Comparison of ENCODE assay signal across 8 mouse cellular contexts in the genomic region with DNA sequence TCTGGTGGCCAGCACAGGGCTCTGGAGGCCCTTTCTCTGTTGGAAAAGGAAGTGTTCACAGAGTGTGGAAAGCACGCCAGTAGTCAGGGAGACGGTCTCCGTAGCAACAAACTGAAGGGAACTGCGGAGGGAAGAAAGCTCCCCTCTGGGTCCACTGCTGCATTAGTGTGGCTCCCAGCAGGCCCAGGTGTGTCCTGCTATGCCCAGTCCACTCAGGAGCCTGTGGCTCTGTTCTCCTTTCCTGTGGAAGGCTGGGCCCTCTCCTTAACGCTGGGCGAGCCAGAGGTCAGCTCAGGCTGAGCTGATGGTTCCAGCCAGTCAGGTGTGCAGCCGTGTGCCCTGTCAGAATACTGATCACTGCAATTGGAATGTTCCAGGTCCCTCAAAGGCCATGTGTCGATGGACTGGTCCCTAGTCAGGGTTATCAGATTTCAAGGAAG. TPM values are rescaled to one million over a fixed set of nuclear protein-coding genes. Genes with fewer than 3 reads are reported as not detected.
DNase-seq lines count a peak whose midpoint lies in the region; ATAC-seq and TF ChIP-seq lines count a peak whose summit lies in the region.

No protein-coding gene starts in this region.

- peak; percentile 92 for ATAC-seq in hindbrain, embryonic 16.5 days
- ATAC-seq in neural tube, embryonic 13.5 days (ENCODE audit: low read depth) = peak; percentile 79

- H3K9ac ChIP-seq in hindbrain, embryonic 16.5 days (ENCODE audit: low read depth, low read length) = no peak overlapping the region
- H3K9ac ChIP-seq in neural tube, embryonic 13.5 days = no peak overlapping the region

- peak overlapping the region; percentile 64 for H3K27ac ChIP-seq in gastrocnemius, adult 2 months
- H3K27ac ChIP-seq in hindbrain, embryonic 16.5 days (ENCODE audit: low read depth, low read length) = peak overlapping the region; percentile 12; the same call in 1 of the 2 replicates
- no peak overlapping the region for H3K27ac ChIP-seq in neural tube, embryonic 13.5 days (replicated peaks)

- intact Hi-C loops in gastrocnemius, adult 2 months (cut with DNase I) = no loop called here

- TF ChIP-seq CTCF in gastrocnemius, adult 2 months (IDR thresholded peaks at IDR 0.05) = no peak

- 19% methylated on average over 8 of the region's 8 CpGs for WGBS in hindbrain, embryonic 16.5 days
- 28% methylated on average over 8 of the region's 8 CpGs for WGBS in neural tube, embryonic 13.5 days

- DNase-seq in adrenal gland, postnatal 36 days = peak; percentile 28 to 29
- no peak for DNase-seq in adrenal gland, postnatal 4 days (ENCODE audit: low spot score in 2 of 2)
- DNase-seq in gastrocnemius, adult 2 months = peak; percentile 67
- DNase-seq in left cerebral cortex, adult 8-10 months (ENCODE audit: low spot score in 2 of 2) = peak; percentile 21 to 26
- DNase-seq in natural killer cell, adult 2 months (ENCODE audit: low spot score in 2 of 2) = no peak
- no peak for DNase-seq in thymus, postnatal 25 days

- H3K4me2 ChIP-seq in hindbrain, embryonic 16.5 days (ENCODE audit: low read length) = no peak overlapping the region
- no peak overlapping the region for H3K4me2 ChIP-seq in neural tube, embryonic 13.5 days

- H3K4me3 ChIP-seq in gastrocnemius, adult 2 months = no peak overlapping the region
- no peak overlapping the region for H3K4me3 ChIP-seq in hindbrain, embryonic 16.5 days (ENCODE audit: low read length)
- H3K4me3 ChIP-seq in neural tube, embryonic 13.5 days = no peak overlapping the region

- H3K27me3 ChIP-seq in hindbrain, embryonic 16.5 days (replicated peaks; ENCODE audit: control insufficient read depth, insufficient read depth, low read length) = no peaks in the 10 kb centered on the region
- no peaks in the 10 kb centered on the region for H3K27me3 ChIP-seq in neural tube, embryonic 13.5 days

- H3K36me3 ChIP-seq in hindbrain, embryonic 16.5 days (ENCODE audit: control insufficient read depth, insufficient read depth, low read length) = no peaks in the 10 kb centered on the region
- no peaks in the 10 kb centered on the region for H3K36me3 ChIP-seq in neural tube, embryonic 13.5 days

- peaks cover 6% of the 10 kb centered on the region for H3K4me1 ChIP-seq in hindbrain, embryonic 16.5 days (ENCODE audit: control insufficient read depth, insufficient read depth, low read depth, low read length)
- peaks cover 7% of the 10 kb centered on the region for H3K4me1 ChIP-seq in neural tube, embryonic 13.5 days (replicated peaks)

- H3K9me3 ChIP-seq in hindbrain, embryonic 16.5 days (ENCODE audit: control insufficient read depth, low read length) = peaks cover 2% of the 10 kb centered on the region; the same call in 1 of the 2 replicates
- no peaks in the 10 kb centered on the region for H3K9me3 ChIP-seq in neural tube, embryonic 13.5 days

RNA-seq across cellular contexts. Expression of a gene that starts 24.5 kb away (rescaled TPM):
- 1 to 10 TPM; 4.4 to 4.7 TPM for total RNA-seq in adrenal gland, postnatal 36 days (2021)
- 1 to 10 TPM; 7.7 to 9.3 TPM for total RNA-seq in adrenal gland, postnatal 4 days (2021)
- total RNA-seq in gastrocnemius, adult 2 months (2021) = 10 to 100 TPM; 14.9 to 22.8 TPM
- polyA plus RNA-seq in hindbrain, embryonic 16.5 days (2015; fragmentation: Nextera tagmentation; extraction: Ambion mirVana) = 1.3 TPM in 2 replicates
- total RNA-seq in left cerebral cortex, adult 8-10 months (2022) = 1 to 10 TPM in 2 of 4 experiments, under 1 TPM in 2; 0.91 to 1.5 (median 1.0) TPM
- 6.9 and 7.4 TPM in 2 replicates for polyA plus RNA-seq in neural tube, embryonic 13.5 days (2015; fragmentation: Nextera tagmentation; extraction: Ambion mirVana)

RNA-seq across cellular contexts. Expression of a gene that starts 58.8 kb away (rescaled TPM):
- 100 to 1,000 TPM in 1 of 2 experiments, 10 to 100 TPM in 1; 97.8 to 105 TPM for total RNA-seq in adrenal gland, postnatal 36 days (2021)
- 100 to 1,000 TPM; 103 to 106 TPM for total RNA-seq in adrenal gland, postnatal 4 days (2021)
- 100 to 1,000 TPM in 1 of 2 experiments, 10 to 100 TPM in 1; 91.1 to 102 TPM for total RNA-seq in gastrocnemius, adult 2 months (2021)
- polyA plus RNA-seq in hindbrain, embryonic 16.5 days (2015; fragmentation: Nextera tagmentation; extraction: Ambion mirVana) = 91.0 and 93.6 TPM in 2 replicates
- total RNA-seq in left cerebral cortex, adult 8-10 months (2022) = 100 to 1,000 TPM in 3 of 4 experiments, 10 to 100 TPM in 1; 95.7 to 112 (median 101) TPM
- polyA plus RNA-seq in neural tube, embryonic 13.5 days (2015; fragmentation: Nextera tagmentation; extraction: Ambion mirVana) = 89.7 and 99.2 TPM in 2 replicates

Comparison
In these comparisons a context has a peak if more than half of its experiments do, and no peak if none do; other contexts are left out.
1. DNase-seq: peak in adrenal gland, postnatal 36 days (2 of 2), gastrocnemius, adult 2 months (single experiment) and left cerebral cortex, adult 8-10 months (2 of 2); none in adrenal gland, postnatal 4 days (0 of 2), natural killer cell, adult 2 months (0 of 2) and thymus, postnatal 25 days (single experiment).